Mouse (Mus musculus) midbrain, embryonic 11.5 days (tissue): ENCODE measurements around the gene Gm45799. TPM values are rescaled to one million over a fixed set of nuclear protein-coding genes. Genes with fewer than 3 reads are reported as not detected.

Experiments
- ATAC-seq: fragments of 200-750 bp; cut with Nextera tagmentation; 2 replicates; pipeline ENCODE4 v1.8.0; 2017; ENCODE audit warnings: moderate TSS enrichment, moderate library complexity; ENCODE audit not compliant: low FRiP score
- DNase-seq: peaks from one replicate; pipeline ENCODE4 v3.0.0; 2015; ENCODE audit warnings: low spot score; ENCODE audit errors: missing footprints
- H3K27ac ChIP-seq: fragments of 300-500 bp; sonication (generic); 2 replicates; pipeline ENCODE4 v1.5.1; 2014; ENCODE audit warnings: low read depth, low read length
- H3K27me3 ChIP-seq: fragments of 300-500 bp; sonication (generic); 2 replicates; pipeline ENCODE4 v1.6.1; 2014; ENCODE audit warnings: mild to moderate bottlenecking, low read length, moderate library complexity, mixed read lengths; ENCODE audit not compliant: control insufficient read depth, insufficient read depth
- H3K36me3 ChIP-seq: fragments of 300-500 bp; sonication (generic); 2 replicates; pipeline ENCODE4 v1.6.1; 2014; ENCODE audit warnings: mild to moderate bottlenecking, low read length, moderate library complexity, mixed read lengths; ENCODE audit not compliant: control insufficient read depth, insufficient read depth
- H3K4me1 ChIP-seq: fragments of 300-500 bp; sonication (generic); 2 replicates; pipeline ENCODE4 v1.6.1; 2014; ENCODE audit warnings: low read length; ENCODE audit not compliant: control insufficient read depth, insufficient read depth
- H3K4me2 ChIP-seq: fragments of 300-500 bp; sonication (generic); 2 replicates; pipeline ENCODE4 v1.6.1; 2014; ENCODE audit warnings: mild to moderate bottlenecking, moderate library complexity
- H3K4me3 ChIP-seq: fragments of 300-500 bp; sonication (generic); 2 replicates; pipeline ENCODE4 v1.5.1; 2014; ENCODE audit warnings: low read depth, low read length
- H3K9ac ChIP-seq: fragments of 300-500 bp; sonication (generic); 2 replicates; pipeline ENCODE4 v1.6.1; 2014; ENCODE audit warnings: low read length
- H3K9me3 ChIP-seq: fragments of 300-500 bp; sonication (generic); 2 replicates; pipeline ENCODE4 v1.6.1; 2016; ENCODE audit warnings: low read length; ENCODE audit not compliant: control insufficient read depth
- WGBS: fragments of 180-500 bp; shearing (Covaris S2); extraction: QIAGEN DNeasy Blood & Tissue Kit; methylation state at CpG from one replicate; pipeline ENCODE4 v1.1.7; 2014; 5-methylcytosine and 5-hydroxymethylcytosine counted together
- polyA plus RNA-seq: library from polyadenylated mRNA; unstranded; fragments of >200 nt; fragmentation: Nextera tagmentation; extraction: Ambion mirVana; gene quantifications from 2 replicates; pipeline ENCODE4 v1.2.1, GENCODE M21; 2014

Gene Gm45799
- polyA plus RNA-seq, 1 experiment from 2014 or later: 10.5 TPM

DNA sequence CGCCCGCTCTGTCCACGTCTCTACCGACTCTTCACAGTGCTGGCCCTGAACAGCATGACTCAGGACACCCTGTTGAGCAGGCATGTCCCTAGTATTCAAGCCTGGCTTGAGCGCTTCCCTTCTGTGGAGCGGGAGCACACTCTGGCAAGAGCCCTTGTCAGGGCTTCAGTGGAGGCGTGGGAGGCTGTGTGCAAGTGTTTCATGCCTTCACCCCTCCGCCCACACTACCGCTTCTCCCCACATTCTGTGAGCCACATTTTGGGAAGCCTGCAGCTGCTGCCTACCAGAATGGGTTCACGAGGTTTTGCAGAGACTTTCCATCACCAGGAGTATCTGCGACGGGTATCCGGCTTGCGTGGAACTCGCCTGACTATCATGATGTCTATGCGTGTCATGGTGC is 62.8 kb downstream of the Gm45799 start:
- H3K9me3 ChIP-seq: no peaks in the 10 kb centered on the region
- no peak overlapping the region for H3K27ac ChIP-seq
- H3K36me3 ChIP-seq: no peaks in the 10 kb centered on the region
- no peaks in the 10 kb centered on the region for H3K27me3 ChIP-seq
- ATAC-seq: no peak
- H3K9ac ChIP-seq: no peak overlapping the region
- H3K4me3 ChIP-seq: no peak overlapping the region
- no peak for DNase-seq
- H3K4me2 ChIP-seq: no peak overlapping the region
- WGBS: 86% methylated on average over 16 of the region's 16 CpGs
- H3K4me1 ChIP-seq: no peaks in the 10 kb centered on the region

DNA sequence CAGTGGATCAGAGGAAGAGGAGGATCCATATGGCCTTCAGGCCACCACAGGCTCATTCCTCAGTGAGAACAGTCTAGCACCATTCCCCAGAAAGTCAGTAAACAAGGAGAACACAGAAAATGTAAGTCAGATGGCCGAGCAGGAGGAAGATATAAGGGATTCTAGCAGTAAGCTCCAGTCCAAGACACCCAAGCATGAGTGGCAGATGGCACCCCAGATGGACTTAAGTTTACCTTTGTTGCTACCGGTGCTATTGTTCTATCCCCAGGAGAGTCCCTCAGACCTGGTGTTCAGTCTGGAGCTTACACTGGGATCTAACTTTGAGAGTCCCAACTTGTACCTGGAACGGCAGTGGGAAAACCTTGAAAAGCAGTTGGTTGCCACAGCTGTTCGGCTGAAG is 63.5 kb downstream of the Gm45799 start:
- H3K27ac ChIP-seq: no peak overlapping the region
- DNase-seq (no peak), ATAC-seq (no peak)
- no peaks in the 10 kb centered on the region for H3K36me3 ChIP-seq
- H3K9me3 ChIP-seq: no peaks in the 10 kb centered on the region
- no peaks in the 10 kb centered on the region for H3K27me3 ChIP-seq
- H3K4me1 ChIP-seq: no peaks in the 10 kb centered on the region
- H3K4me3 ChIP-seq: no peak overlapping the region
- 96% methylated on average over 4 of the region's 4 CpGs for WGBS
- H3K4me2 ChIP-seq: no peak overlapping the region
- no peak overlapping the region for H3K9ac ChIP-seq

DNA sequence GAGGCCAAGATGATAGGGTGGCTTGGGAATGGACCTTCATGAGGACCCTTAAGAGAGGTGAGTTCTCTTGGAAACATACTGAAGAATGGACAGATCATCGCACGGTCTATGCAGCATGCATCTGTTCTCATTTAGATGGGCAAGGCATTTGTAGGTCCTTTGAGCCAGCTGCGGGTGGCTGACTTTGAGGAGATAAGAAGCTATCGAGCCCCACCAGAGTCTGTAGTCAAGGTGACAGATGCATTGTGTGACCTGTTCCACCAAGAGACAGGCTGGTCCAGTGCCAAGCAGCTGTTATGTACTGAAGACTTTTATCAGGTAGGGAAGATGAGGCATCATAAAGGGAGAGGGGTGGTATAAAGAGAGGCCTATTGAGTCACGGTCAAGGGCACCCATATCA is 68.4 kb downstream of the Gm45799 start:
- no peaks in the 10 kb centered on the region for H3K27me3 ChIP-seq
- no peak overlapping the region for H3K4me2 ChIP-seq
- DNase-seq (no peak), ATAC-seq (no peak)
- no peak overlapping the region for H3K4me3 ChIP-seq
- 93% methylated on average over 5 of the region's 5 CpGs for WGBS
- no peaks in the 10 kb centered on the region for H3K4me1 ChIP-seq
- no peak overlapping the region for H3K9ac ChIP-seq
- H3K9me3 ChIP-seq: no peaks in the 10 kb centered on the region
- H3K27ac ChIP-seq: no peak overlapping the region
- no peaks in the 10 kb centered on the region for H3K36me3 ChIP-seq

DNA sequence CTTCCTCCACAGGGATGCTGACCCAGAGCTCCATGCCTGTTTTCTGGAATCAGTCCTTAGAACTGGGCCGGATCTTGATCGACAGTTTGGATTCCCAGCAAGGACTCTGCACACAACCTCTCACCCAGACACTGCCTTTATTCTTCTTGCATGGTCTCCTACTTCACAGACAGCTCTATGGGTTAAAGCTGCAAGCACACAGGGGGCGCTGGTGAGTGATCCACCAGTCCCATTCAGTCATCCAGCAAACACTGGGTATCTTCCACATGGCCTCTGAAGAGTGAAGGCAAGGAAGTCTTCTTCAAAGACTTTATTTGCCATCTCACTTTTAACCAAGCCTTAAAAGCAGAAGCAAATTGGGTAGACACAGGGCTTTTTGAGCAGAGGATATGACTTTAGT is 75.0 kb downstream of the Gm45799 start:
- Histone ChIP-seq H3K36me3 (no peaks in the 10 kb centered on the region), H3K9ac (no peak overlapping the region)
- no peak for ATAC-seq

DNA sequence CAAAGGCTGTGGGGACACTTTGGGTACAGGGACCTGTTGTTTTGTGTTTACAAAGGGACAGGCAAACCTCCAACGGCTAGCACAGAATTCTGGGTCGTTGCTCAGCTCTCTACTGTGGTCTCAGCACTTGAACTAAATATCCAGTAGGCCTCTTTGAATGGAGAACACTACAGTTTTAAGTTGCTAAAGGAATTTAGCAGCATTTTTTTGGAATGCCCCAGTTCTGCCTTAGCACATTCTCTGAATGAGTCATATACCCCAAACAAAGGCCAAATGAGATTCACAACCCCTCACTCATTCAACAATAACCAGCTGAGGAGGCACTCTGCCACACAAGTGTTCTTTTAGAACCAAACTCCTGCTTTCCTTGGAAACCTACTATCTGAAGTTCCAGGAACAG is 81.6 kb downstream of the Gm45799 start:
- ATAC-seq: no peak

More for the DNA sequence above, 75.0 kb downstream of the Gm45799 start:
- no peak overlapping the region for H3K4me2 ChIP-seq
- no peak overlapping the region for H3K4me3 ChIP-seq
- H3K27me3 ChIP-seq: no peaks in the 10 kb centered on the region
- no peak overlapping the region for H3K27ac ChIP-seq
- DNase-seq: no peak
- no peaks in the 10 kb centered on the region for H3K9me3 ChIP-seq
- 63% methylated on average over 3 of the region's 3 CpGs for WGBS
- no peaks in the 10 kb centered on the region for H3K4me1 ChIP-seq

DNA sequence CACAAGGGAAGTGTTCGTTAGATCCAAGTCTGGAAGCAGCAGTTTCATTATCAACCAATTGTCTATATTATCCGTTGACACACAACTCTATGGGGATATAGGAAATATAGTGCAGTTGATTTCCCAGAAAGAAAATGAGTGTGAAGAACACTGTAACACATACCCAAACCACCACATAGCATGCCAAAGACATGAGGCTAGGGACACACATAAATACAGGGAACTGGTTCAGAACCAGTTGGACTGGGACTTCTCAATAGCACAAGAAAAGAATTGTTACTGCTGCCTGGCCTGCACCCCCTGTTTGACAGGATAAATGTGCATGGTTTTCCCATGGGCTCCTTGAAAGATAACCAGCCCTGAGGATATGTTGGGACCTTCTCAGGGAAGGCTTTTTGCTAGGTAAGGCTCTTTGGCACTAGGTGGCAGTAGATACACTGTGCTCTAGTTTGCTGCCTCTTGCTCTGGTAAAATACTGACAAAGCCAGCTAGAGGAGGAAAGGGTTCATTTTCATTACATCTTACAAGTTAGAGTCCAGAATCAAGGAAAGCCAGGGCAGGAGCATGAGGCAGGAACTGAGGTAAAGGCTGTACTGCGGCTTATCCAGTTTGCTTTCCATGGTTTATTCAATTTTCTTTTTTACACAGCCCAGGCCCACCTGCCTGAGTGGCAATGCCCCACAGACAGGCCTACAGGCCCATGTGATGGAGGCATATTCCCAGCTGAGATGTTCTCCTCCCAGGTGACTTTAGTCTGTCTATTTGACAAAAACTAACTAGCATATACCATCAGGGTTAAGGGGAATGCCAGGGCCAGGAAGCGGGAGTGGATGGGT is 86.0 kb downstream of the Gm45799 start:
- no peak overlapping the region for H3K9ac ChIP-seq

More for the DNA sequence above, 81.6 kb downstream of the Gm45799 start:
- Histone ChIP-seq H3K27me3 (no peaks in the 10 kb centered on the region), H3K4me3 (no peak overlapping the region), H3K9me3 (no peaks in the 10 kb centered on the region), H3K36me3 (no peaks in the 10 kb centered on the region), H3K4me1 (no peaks in the 10 kb centered on the region), H3K4me2 (no peak overlapping the region), H3K9ac (no peak overlapping the region), H3K27ac (no peak overlapping the region)
- no peak for DNase-seq
- WGBS: 73% methylated on average over 2 of the region's 2 CpGs

DNA sequence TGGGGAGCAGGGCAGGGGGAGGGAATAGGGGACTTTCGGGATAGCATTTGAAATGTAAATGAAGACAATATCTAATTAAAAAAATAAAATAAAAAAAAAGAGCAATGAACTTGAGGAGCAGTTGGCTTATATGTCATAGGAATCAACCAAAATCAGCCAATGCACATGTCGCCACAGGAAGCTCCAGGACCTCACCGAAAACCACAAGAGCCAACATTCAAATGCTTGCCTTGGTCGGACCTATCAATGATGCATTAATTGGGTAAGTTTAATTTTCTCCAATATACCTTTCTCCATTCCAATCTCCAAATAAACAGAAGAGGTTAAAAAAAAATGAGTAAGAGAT is 86.6 kb downstream of the Gm45799 start:
- WGBS: 92% methylated on average over 4 of the region's 4 CpGs
- no peak overlapping the region for H3K9ac ChIP-seq

More for the DNA sequence above, 86.0 kb downstream of the Gm45799 start:
- no peak overlapping the region for H3K27ac ChIP-seq
- no peaks in the 10 kb centered on the region for H3K36me3 ChIP-seq
- no peak overlapping the region for H3K4me3 ChIP-seq
- H3K4me1 ChIP-seq: peaks cover 7% of the 10 kb centered on the region
- peak; percentile 92 for DNase-seq
- H3K4me2 ChIP-seq: no peak overlapping the region
- peak; percentile 81 for ATAC-seq
- WGBS: 85% methylated on average over 4 of the region's 4 CpGs
- H3K27me3 ChIP-seq: no peaks in the 10 kb centered on the region
- no peaks in the 10 kb centered on the region for H3K9me3 ChIP-seq

DNA sequence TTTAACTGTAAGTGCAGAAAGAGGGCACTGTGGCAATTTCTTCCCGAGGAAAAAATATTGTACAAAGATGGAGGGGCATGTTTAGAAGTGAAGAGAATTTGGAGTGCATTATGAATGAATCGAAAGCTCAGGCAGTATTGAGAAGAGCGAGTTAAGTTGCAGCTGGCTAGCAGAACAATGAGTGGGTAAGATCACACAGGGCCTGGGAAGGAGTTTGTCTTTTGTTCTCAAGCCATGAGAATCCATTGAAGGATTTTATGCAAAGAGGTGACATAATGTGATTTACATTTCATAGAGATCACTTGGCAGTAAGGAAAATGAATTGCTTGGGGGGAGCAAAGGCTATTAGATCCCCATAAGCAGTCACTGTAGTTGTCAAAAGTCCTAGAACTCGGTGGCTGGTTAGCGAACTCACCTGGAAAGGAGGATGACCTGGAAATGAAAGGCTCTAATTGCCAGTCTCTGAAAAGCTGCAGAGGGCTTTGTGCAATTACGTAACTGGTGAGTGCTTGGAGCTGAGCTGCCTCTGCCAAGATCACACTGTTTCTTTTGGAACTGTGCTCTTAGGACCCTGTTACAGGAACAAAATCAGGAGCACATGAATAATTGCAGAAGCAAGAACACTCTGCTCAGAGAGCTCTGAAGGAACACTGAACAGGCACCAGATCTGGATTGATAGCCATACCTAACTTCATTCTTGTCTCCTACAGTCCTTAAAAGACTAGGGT is 88.5 kb downstream of the Gm45799 start:
- no peaks in the 10 kb centered on the region for H3K27me3 ChIP-seq
- no peak overlapping the region for H3K4me2 ChIP-seq
- H3K9ac ChIP-seq: 0 out of 2 replicates have a peak overlapping the region, but pooled peaks have one; percentile 6
- peak overlapping the region; percentile 36; the same call in 1 of the 2 replicates for H3K27ac ChIP-seq
- H3K4me1 ChIP-seq: peaks cover 7% of the 10 kb centered on the region
- no peak overlapping the region for H3K4me3 ChIP-seq
- no peaks in the 10 kb centered on the region for H3K9me3 ChIP-seq
- ATAC-seq: peak; percentile 71
- WGBS: 54% methylated on average over 6 of the region's 6 CpGs
- H3K36me3 ChIP-seq: peaks cover 12% of the 10 kb centered on the region; the same call in 1 of the 2 replicates
- peak; percentile 85 for DNase-seq

More for the DNA sequence above, 86.6 kb downstream of the Gm45799 start:
- no peaks in the 10 kb centered on the region for H3K27me3 ChIP-seq
- peaks cover 7% of the 10 kb centered on the region for H3K4me1 ChIP-seq
- ATAC-seq (no peak), DNase-seq (no peak)
- H3K36me3 ChIP-seq: no peaks in the 10 kb centered on the region
- H3K4me3 ChIP-seq: no peak overlapping the region
- no peaks in the 10 kb centered on the region for H3K9me3 ChIP-seq
- H3K27ac ChIP-seq: no peak overlapping the region
- no peak overlapping the region for H3K4me2 ChIP-seq

DNA sequence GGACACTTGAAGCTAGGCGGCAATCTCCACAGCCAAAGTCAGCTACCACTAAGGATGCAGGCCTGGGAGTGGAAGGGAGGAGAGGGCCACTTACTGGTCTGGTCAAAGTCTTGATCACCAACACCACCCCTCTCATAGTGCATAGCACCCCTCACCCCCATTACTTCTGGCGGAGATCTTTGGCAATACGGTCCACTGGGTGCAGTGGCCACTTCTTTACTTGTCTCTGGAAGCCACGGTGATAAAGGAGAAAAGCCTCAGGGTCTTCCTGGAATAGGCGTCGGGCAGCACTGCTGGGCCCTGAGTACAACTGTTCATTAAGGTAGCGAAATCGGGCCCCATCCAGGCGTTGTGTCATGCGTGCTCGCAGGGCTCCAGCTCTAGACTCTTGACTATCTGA is 93.5 kb downstream of the Gm45799 start:
- ATAC-seq: no peak
- H3K9ac ChIP-seq: no peak overlapping the region

More for the DNA sequence above, 93.5 kb downstream of the Gm45799 start:
- Histone ChIP-seq H3K4me2 (no peak overlapping the region), H3K4me1 (peaks cover 23% of the 10 kb centered on the region), H3K27ac (no peak overlapping the region), H3K9me3 (no peaks in the 10 kb centered on the region), H3K27me3 (no peaks in the 10 kb centered on the region), H3K36me3 (peaks cover 18% of the 10 kb centered on the region; the same call in 1 of the 2 replicates), H3K4me3 (no peak overlapping the region)
- 95% methylated on average over 11 of the region's 11 CpGs for WGBS
- peak; percentile 75 for DNase-seq
